Mouse (Mus musculus) embryonic facial prominence, embryonic 13.5 days (tissue): ENCODE measurements around the gene Abr. TPM values are rescaled to one million over a fixed set of nuclear protein-coding genes. Genes with fewer than 3 reads are reported as not detected.

ENCODE experiments used
- ATAC-seq: fragments of 200-750 bp; cut with Nextera tagmentation; 2 replicates; pipeline ENCODE4 v1.8.0; 2017; ENCODE audit warnings: low read depth; ENCODE audit not compliant: insufficient number of reproducible peaks, insufficient read depth, low FRiP score, low TSS enrichment
- H3K27ac ChIP-seq: fragments of 300-500 bp; sonication (generic); 2 replicates; pipeline ENCODE4 v1.5.1; 2015; ENCODE audit warnings: moderate library complexity, mild to moderate bottlenecking, inconsistent platforms
- H3K27me3 ChIP-seq: fragments of 300-500 bp; sonication (generic); 2 replicates; pipeline ENCODE4 v1.6.1; 2015; ENCODE audit warnings: mild to moderate bottlenecking, inconsistent platforms
- H3K36me3 ChIP-seq: fragments of 300-500 bp; sonication (generic); 2 replicates; pipeline ENCODE4 v1.6.1; 2015; ENCODE audit warnings: mild to moderate bottlenecking, inconsistent platforms
- H3K4me1 ChIP-seq: fragments of 300-500 bp; sonication (generic); 2 replicates; pipeline ENCODE4 v1.6.1; 2015; ENCODE audit warnings: inconsistent platforms
- H3K4me2 ChIP-seq: fragments of 300-500 bp; sonication (generic); 2 replicates; pipeline ENCODE4 v1.6.1; 2015; ENCODE audit warnings: moderate library complexity, mild to moderate bottlenecking, inconsistent platforms
- H3K4me3 ChIP-seq: fragments of 300-500 bp; sonication (generic); 2 replicates; pipeline ENCODE4 v1.5.1; 2015; ENCODE audit warnings: mild to moderate bottlenecking, inconsistent platforms
- H3K9ac ChIP-seq: fragments of 300-500 bp; sonication (generic); 2 replicates; pipeline ENCODE4 v1.6.1; 2015; ENCODE audit warnings: mild to moderate bottlenecking, inconsistent platforms
- H3K9me3 ChIP-seq: fragments of 300-500 bp; sonication (generic); 2 replicates; pipeline ENCODE4 v1.6.1; 2016; ENCODE audit warnings: inconsistent platforms
- WGBS: fragments of 180-500 bp; shearing (Covaris S2); methylation state at CpG from one replicate; pipeline ENCODE4 v1.1.7; 2015; ENCODE audit warnings: mixed read lengths; 5-methylcytosine and 5-hydroxymethylcytosine counted together
- polyA plus RNA-seq: library from polyadenylated mRNA; unstranded; fragments of >200 nt; fragmentation: Nextera tagmentation; extraction: Ambion mirVana; gene quantifications from 2 replicates; pipeline ENCODE4 v1.2.1, GENCODE M21; 2015

Gene Abr
- polyA plus RNA-seq, 1 experiment from 2014 or later: 35.5 TPM

DNA sequence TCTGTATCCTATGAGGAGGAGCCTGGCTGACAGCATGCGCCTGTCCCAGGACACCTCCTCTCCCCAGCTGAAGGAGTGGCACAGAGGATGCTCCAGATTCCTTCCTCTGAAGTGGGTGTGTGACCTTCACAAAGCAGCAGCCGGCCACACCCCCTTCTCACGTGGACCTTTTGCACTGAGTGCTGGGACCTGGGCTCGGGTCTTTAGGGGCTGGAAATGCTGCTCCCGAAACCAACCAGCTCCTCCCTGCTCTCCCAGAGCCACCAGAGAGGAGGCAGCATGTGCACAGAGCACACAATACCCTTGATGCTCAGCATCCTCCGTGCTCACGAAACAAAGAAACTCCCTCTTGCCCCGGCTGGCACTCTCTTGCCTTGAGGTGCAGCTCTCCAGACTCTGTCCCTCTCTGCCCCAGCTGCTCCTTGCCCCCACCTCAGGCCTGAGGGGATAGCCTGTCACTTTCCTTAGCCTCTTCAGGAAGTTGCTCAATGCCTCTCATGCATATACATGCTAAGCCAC lies 154.6 kb downstream of the Abr start:
- Histone ChIP-seq H3K9me3 (no peaks in the 10 kb centered on the region), H3K27me3 (no peaks in the 10 kb centered on the region), H3K4me2 (peak overlapping the region; percentile 55), H3K36me3 (peaks cover 35% of the 10 kb centered on the region), H3K27ac (peak overlapping the region; percentile 83), H3K9ac (peak overlapping the region; percentile 55), H3K4me1 (peaks cover 50% of the 10 kb centered on the region), H3K4me3 (peak overlapping the region; percentile 26)
- ATAC-seq: no peak
- 10% methylated on average over 8 of the region's 8 CpGs for WGBS

DNA sequence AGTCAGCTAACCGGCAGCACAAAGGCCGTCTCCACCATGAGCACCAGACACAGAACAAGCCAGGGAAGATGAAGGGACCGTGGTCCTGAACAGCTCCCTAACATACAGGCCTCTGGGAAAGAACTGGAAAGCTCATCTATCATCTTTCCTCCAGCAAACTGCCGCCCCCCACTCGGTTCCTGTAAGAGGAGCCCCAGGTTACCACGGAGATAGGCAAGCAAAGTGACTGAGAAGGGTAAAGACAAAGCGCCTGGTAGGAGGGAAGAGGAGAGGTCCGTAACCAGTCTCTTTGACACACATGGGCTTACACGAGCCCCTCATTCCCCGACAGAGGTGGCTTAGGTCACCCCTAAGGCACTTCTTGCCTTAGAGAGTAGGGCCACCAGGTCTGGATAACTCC lies 155.0 kb downstream of the Abr start:
- Histone ChIP-seq H3K4me1 (peaks cover 45% of the 10 kb centered on the region), H3K27me3 (no peaks in the 10 kb centered on the region), H3K4me3 (peak overlapping the region; percentile 26), H3K9me3 (no peaks in the 10 kb centered on the region), H3K9ac (peak overlapping the region; percentile 55; the same call in 1 of the 2 replicates), H3K27ac (no peak overlapping the region), H3K4me2 (peak overlapping the region; percentile 55), H3K36me3 (peaks cover 40% of the 10 kb centered on the region)
- WGBS: 26% methylated on average over 10 of the region's 10 CpGs
- ATAC-seq: no peak

DNA sequence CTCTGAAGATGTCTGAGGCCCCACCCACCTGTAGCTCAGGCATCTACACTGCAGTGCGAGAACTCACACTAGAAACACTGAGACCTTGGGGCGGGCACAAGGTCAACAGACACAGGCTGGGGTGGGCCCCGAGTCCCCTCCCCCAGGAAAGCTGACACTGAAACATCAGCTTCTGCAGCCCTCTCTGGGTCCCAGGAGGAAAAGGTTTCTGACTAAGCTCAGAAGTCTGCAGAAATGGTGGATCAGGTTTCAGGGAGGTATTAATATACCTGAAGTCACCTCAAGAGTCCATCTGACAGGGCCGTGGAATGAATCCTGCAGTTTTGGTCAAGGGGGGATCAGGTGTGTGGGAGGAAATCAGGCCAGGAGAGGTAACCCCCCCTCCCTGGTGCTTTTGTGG lies 156.2 kb downstream of the Abr start:
- peaks cover 44% of the 10 kb centered on the region for H3K4me1 ChIP-seq
- H3K4me2 ChIP-seq: no peak overlapping the region
- no peaks in the 10 kb centered on the region for H3K9me3 ChIP-seq
- peaks cover 43% of the 10 kb centered on the region for H3K36me3 ChIP-seq
- ATAC-seq: no peak
- no peak overlapping the region for H3K4me3 ChIP-seq
- WGBS: 44% methylated on average over 4 of the region's 4 CpGs
- no peaks in the 10 kb centered on the region for H3K27me3 ChIP-seq
- no peak overlapping the region for H3K27ac ChIP-seq
- H3K9ac ChIP-seq: no peak overlapping the region

DNA sequence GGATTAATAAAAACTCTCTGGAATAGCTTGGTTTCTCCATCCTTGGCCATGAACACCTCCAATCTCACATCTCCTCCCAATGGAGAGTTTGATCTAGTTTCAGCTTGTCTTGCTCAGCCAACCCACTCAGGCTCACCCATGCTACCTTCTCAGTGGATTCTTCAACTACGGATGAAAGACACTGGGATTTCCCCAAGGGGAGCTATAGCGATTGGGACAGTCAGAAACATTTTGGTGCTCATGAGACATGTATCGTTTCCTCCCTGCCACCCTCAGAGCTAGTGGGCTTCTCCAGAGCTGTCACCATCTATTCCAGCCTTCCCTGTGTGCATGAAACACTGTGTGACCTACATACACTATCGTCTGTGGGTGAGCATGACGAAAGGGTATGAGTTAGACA lies 160.4 kb downstream of the Abr start:
- Histone ChIP-seq H3K36me3 (peaks cover 65% of the 10 kb centered on the region), H3K27me3 (no peaks in the 10 kb centered on the region), H3K4me2 (no peak overlapping the region), H3K9me3 (no peaks in the 10 kb centered on the region), H3K4me1 (peaks cover 8% of the 10 kb centered on the region), H3K27ac (no peak overlapping the region), H3K9ac (no peak overlapping the region), H3K4me3 (no peak overlapping the region)
- 92% methylated on average over 5 of the region's 5 CpGs for WGBS
- ATAC-seq: no peak

DNA sequence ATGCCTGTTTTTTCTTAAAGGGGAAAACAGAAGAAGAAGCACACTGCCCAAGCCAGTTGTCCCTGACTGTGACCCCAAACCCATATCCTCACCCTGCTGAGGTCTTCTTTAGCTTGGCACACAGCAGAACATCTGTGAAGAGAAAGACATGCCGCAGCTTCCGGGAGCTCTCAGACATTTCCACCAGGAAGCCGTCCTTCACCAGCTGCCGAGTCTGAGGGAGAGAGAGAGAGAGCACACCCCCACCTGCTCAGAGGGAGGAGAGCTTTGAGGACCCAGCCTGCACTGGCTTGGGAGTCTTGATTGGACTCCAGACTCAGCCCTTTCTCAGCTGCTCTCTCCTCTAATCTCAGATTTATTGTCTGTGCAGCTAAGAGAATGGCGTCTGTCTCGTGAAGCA lies 160.9 kb downstream of the Abr start:
- H3K4me2 ChIP-seq: no peak overlapping the region
- WGBS: 76% methylated on average over 6 of the region's 6 CpGs
- no peaks in the 10 kb centered on the region for H3K27me3 ChIP-seq
- no peak overlapping the region for H3K27ac ChIP-seq
- H3K4me3 ChIP-seq: no peak overlapping the region
- no peak for ATAC-seq
- H3K9ac ChIP-seq: no peak overlapping the region
- H3K36me3 ChIP-seq: peaks cover 65% of the 10 kb centered on the region
- no peaks in the 10 kb centered on the region for H3K9me3 ChIP-seq
- H3K4me1 ChIP-seq: peaks cover 10% of the 10 kb centered on the region; the same call in 1 of the 2 replicates

DNA sequence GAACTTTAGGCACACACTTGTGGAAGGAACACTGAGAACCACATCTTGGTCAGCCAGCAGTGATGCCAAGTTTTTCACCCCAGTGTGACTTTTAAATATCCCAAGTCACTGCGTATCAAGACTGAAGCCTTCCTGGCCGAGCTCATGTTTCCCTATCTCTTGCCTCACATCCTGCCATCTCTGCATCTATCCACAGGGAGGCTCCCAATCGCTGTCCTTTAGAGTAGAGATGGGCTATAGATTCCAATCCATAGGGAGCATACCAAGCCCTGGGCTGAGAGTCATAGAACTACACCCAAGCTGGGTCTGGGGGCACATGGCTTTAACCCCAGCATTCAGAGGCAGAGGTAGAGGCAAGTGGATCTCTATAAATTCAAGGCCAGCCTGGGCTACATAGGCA lies 162.6 kb downstream of the Abr start:
- no peak overlapping the region for H3K4me3 ChIP-seq
- peaks cover 5% of the 10 kb centered on the region; the same call in 1 of the 2 replicates for H3K4me1 ChIP-seq
- WGBS: 61% methylated on average over 3 of the region's 3 CpGs
- H3K9me3 ChIP-seq: no peaks in the 10 kb centered on the region
- ATAC-seq: no peak
- H3K27me3 ChIP-seq: no peaks in the 10 kb centered on the region
- peaks cover 75% of the 10 kb centered on the region for H3K36me3 ChIP-seq
- no peak overlapping the region for H3K4me2 ChIP-seq
- no peak overlapping the region for H3K9ac ChIP-seq
- no peak overlapping the region for H3K27ac ChIP-seq

DNA sequence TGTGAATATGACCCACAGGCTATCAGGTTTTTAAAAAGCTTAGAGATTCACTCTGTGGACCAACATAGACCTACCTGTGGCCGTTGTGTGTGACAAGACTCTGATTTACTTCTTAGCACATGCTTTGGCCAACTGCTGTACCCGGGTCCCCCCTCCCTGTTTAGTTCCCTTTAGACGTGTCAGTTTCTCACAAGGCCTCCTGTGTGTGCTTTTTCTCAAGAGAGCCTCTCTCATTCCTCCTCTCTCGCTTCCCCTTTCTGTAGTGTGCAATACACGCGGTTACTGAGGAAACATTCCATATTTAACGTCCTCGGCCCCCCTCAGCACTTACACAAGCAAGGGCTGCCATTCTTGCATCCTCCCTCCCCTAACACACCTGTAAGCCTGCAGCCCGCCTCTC lies 163.4 kb downstream of the Abr start:
- Histone ChIP-seq H3K27me3 (no peaks in the 10 kb centered on the region), H3K4me1 (peaks cover 5% of the 10 kb centered on the region; the same call in 1 of the 2 replicates), H3K4me3 (no peak overlapping the region), H3K36me3 (peaks cover 75% of the 10 kb centered on the region), H3K27ac (no peak overlapping the region), H3K9me3 (no peaks in the 10 kb centered on the region), H3K9ac (no peak overlapping the region), H3K4me2 (no peak overlapping the region)
- no peak for ATAC-seq
- 77% methylated on average over 9 of the region's 9 CpGs for WGBS

DNA sequence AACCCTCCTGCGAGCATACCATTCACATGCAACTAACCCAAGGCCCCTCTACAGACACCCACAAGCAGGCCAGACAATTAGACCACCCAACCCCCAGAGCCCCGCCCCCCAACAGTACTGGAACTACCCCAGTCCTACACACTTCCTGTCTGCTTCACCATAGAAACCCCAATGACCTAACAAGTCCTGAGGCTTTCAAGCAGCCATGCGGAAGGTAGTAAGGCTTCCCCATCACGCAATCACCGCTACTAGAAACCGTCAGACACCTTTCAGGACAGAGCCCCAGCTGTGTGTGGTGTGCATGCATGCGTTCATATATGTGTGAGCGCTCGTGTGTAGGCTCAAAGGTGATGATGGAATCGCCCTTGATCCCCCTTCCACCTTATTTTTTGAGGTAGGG lies 165.2 kb downstream of the Abr start:
- Histone ChIP-seq H3K4me3 (no peak overlapping the region), H3K4me2 (no peak overlapping the region), H3K4me1 (peaks cover 5% of the 10 kb centered on the region; the same call in 1 of the 2 replicates), H3K27me3 (no peaks in the 10 kb centered on the region), H3K36me3 (peaks cover 70% of the 10 kb centered on the region), H3K27ac (no peak overlapping the region), H3K9ac (no peak overlapping the region), H3K9me3 (no peaks in the 10 kb centered on the region)
- ATAC-seq: no peak
- 77% methylated on average over 10 of the region's 10 CpGs for WGBS

DNA sequence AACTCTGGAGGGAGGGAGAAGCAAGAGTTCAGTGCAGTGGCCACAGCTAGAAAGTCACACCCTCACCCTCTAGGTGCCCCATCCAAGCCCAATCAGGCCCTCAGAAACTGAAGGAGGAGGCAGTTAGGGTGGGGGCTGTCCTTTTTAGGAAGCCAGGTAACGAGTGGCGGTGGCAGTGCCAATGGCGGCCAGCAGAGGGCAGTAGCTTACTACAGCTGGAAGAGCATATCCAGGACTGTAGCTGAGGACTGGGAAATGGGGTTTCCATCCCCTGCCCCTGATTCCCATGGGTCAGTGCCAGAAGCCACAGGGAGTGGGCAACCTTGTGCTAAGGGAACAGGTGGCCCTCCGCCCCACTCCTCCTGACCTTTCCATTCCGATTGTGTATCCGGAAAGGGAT lies 165.9 kb downstream of the Abr start:
- no peaks in the 10 kb centered on the region for H3K27me3 ChIP-seq
- H3K4me1 ChIP-seq: peaks cover 5% of the 10 kb centered on the region; the same call in 1 of the 2 replicates
- H3K9me3 ChIP-seq: no peaks in the 10 kb centered on the region
- 12% methylated on average over 6 of the region's 6 CpGs for WGBS
- no peak overlapping the region for H3K4me3 ChIP-seq
- no peak overlapping the region for H3K27ac ChIP-seq
- H3K36me3 ChIP-seq: peaks cover 71% of the 10 kb centered on the region
- H3K4me2 ChIP-seq: no peak overlapping the region
- no peak overlapping the region for H3K9ac ChIP-seq
- 0 out of 2 replicates have a peak, but pooled peaks have one; percentile 43 for ATAC-seq

DNA sequence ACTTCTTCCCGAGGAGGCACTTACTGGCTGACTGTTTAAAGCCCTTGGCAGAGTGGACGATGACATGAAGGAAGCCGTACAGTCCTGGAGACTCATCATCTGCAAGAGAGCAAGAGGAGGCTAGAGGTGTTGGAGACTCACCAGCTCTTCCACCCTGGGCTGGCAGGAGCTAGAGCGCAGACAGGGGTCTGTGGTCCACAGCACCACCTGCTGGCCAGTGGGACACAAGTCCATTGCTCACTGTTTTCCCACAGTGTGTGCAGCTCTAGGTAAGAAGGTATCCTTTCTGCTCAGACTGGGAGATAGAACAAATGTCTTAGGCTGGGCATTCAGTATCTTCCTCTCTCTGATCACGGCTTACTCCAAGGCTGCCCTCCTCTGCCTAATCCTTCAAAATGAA lies 167.6 kb downstream of the Abr start:
- peaks cover 71% of the 10 kb centered on the region for H3K36me3 ChIP-seq
- no peak overlapping the region for H3K4me3 ChIP-seq
- peak; percentile 16; the same call in 1 of the 2 replicates for ATAC-seq
- H3K27me3 ChIP-seq: no peaks in the 10 kb centered on the region
- H3K4me2 ChIP-seq: no peak overlapping the region
- H3K27ac ChIP-seq: no peak overlapping the region
- H3K4me1 ChIP-seq: peaks cover 14% of the 10 kb centered on the region
- 51% methylated on average over 5 of the region's 5 CpGs for WGBS
- no peak overlapping the region for H3K9ac ChIP-seq
- H3K9me3 ChIP-seq: no peaks in the 10 kb centered on the region

DNA sequence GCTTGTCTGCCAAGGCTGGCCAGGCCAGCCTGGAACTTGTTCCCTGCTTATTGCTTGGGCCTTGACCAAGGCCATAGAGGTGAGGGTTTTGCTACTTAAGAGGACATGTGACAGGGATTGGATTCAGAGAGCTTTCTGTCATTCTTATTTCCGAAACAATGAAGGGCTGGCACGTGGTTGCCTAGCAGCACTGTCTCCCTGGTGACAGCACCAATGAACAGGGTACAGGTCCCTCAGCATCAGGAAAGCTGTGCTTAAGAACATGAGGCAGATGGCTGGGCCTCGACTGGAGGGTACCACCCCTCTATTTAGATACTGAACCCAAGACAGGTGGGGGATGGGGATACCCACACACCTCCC lies 171.9 kb downstream of the Abr start:
- H3K27me3 ChIP-seq: no peaks in the 10 kb centered on the region
- no peaks in the 10 kb centered on the region for H3K9me3 ChIP-seq
- peak overlapping the region; percentile 57; the same call in 1 of the 2 replicates for H3K9ac ChIP-seq
- 52% methylated on average over 3 of the region's 3 CpGs for WGBS
- H3K4me2 ChIP-seq: no peak overlapping the region
- H3K4me1 ChIP-seq: peaks cover 51% of the 10 kb centered on the region
- peaks cover 58% of the 10 kb centered on the region for H3K36me3 ChIP-seq
- peak overlapping the region; percentile 79 for H3K27ac ChIP-seq
- no peak overlapping the region for H3K4me3 ChIP-seq
- ATAC-seq: no peak

DNA sequence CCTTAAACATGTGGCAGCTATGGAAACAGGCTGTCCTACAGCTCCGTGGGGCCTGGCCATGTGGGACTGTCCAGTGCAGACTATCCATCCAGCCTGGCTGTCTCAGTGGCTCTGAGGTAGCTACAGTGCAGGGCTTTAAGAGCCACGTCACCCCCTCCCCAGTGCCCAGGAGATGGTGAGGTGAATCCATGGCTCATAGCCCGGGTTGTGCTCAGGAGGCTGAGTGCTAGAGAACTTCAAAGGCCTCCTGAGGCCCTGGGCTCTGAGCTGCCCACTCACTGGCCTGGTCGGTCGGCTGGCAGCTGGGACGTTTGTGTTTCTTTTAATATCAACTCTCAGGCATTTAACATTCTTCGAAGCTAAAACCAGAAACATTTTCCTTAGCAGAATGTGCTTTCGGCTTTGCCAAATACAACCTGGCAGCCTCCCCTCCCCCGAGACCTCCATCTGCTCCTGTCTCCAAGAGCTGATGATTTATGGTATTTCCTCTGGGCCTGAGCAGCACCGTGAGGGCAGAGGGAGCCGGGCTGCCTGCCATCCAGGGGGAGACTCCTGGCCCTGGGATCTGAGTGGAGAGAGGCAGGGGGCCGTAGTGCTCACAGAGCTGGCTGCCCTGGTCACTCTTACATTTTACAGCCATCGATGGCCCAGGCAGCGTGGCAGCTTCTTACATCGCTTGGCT lies 172.5 kb downstream of the Abr start:
- no peaks in the 10 kb centered on the region for H3K9me3 ChIP-seq
- H3K27me3 ChIP-seq: no peaks in the 10 kb centered on the region
- no peak overlapping the region for H3K4me3 ChIP-seq
- no peak overlapping the region for H3K4me2 ChIP-seq
- H3K9ac ChIP-seq: peak overlapping the region; percentile 57; the same call in 1 of the 2 replicates
- H3K36me3 ChIP-seq: peaks cover 53% of the 10 kb centered on the region
- no peak for ATAC-seq
- H3K27ac ChIP-seq: peak overlapping the region; percentile 79
- 47% methylated on average over 15 of the region's 15 CpGs for WGBS
- peaks cover 53% of the 10 kb centered on the region for H3K4me1 ChIP-seq
